Mouse (Mus musculus): ENCODE data around the gene Vipr1.

- TF ChIP-seq GATA1 (IDR thresholded peaks at IDR 0.05; ENCODE audit: borderline replicate concordance, low read length) = peak; percentile 29; the same call in 1 of the 3 replicates
- no peak for TF ChIP-seq FLI1 (IDR thresholded peaks at IDR 0.05; ENCODE audit: low read length)
Measured at GRCm38 (mm10) chr9:121677069-121677468, 34.6 kb downstream of the Vipr1 start.
